Mouse (Mus musculus) layer of hippocampus, postnatal 14 days (tissue): ENCODE measurements around the gene Pbx1. TPM values are rescaled to one million over a fixed set of nuclear protein-coding genes. Genes with fewer than 3 reads are reported as not detected.
A peak's percentile ranks its signal among the peaks of the same experiment; 100 is the strongest.

Source experiments
- DNase-seq, 2 experiments: peaks; one replicate each; pipeline ENCODE4 v3.0.0; 2021 to 2022; ENCODE audit warnings: low spot score in 2 of 2, mixed read lengths in 1 of 2
- total RNA-seq, 2 experiments: library from RNA; stranded (reverse); gene quantifications; 2 replicates each; pipeline ENCODE4 v1.2.3; 2021

The Pbx1 gene
- total RNA-seq, 2 experiments from 2014 or later = 103 to 106 TPM

- no peak for DNase-seq
These were observed 123.0 kb downstream of the Pbx1 start for GRCm38 (mm10) chr1:168309101-168309521.

- no peak for DNase-seq
These were observed 124.5 kb downstream of the Pbx1 start for GRCm38 (mm10) chr1:168307275-168308182.

- DNase-seq = no peak
These were observed 131.6 kb downstream of the Pbx1 start for GRCm38 (mm10) chr1:168300505-168300904.

GRCm38 (mm10) chr1:168299928-168300365 lies 132.1 kb downstream of the Pbx1 start:
- DNase-seq = no peak

- DNase-seq = no peak
These were observed 132.9 kb downstream of the Pbx1 start for GRCm38 (mm10) chr1:168299181-168299580.

GRCm38 (mm10) chr1:168296290-168296689 lies 135.8 kb downstream of the Pbx1 start:
- DNase-seq = no peak

GRCm38 (mm10) chr1:168295782-168296181 lies 136.3 kb downstream of the Pbx1 start:
- no peak for DNase-seq

GRCm38 (mm10) chr1:168293673-168294072 lies 138.4 kb downstream of the Pbx1 start:
- DNase-seq = no peak

GRCm38 (mm10) chr1:168292106-168292505 lies 140.0 kb downstream of the Pbx1 start:
- no peak for DNase-seq

GRCm38 (mm10) chr1:168291643-168292040 lies 140.4 kb downstream of the Pbx1 start:
- DNase-seq = no peak

GRCm38 (mm10) chr1:168291001-168291642 lies 140.9 kb downstream of the Pbx1 start:
- peak in 1 of 2 experiments; percentile 38 for DNase-seq

- DNase-seq = no peak
These were observed 141.7 kb downstream of the Pbx1 start for GRCm38 (mm10) chr1:168290236-168290985.

- no peak for DNase-seq
These were observed 143.1 kb downstream of the Pbx1 start for GRCm38 (mm10) chr1:168288891-168289545.

- peak in 1 of 2 experiments; percentile 59 for DNase-seq
These were observed 144.1 kb downstream of the Pbx1 start for GRCm38 (mm10) chr1:168287843-168288591.

GRCm38 (mm10) chr1:168286862-168287650 lies 145.0 kb downstream of the Pbx1 start:
- no peak for DNase-seq

- no peak for DNase-seq
These were observed 147.4 kb downstream of the Pbx1 start for GRCm38 (mm10) chr1:168284566-168285141.

GRCm38 (mm10) chr1:168283841-168284565 lies 148.1 kb downstream of the Pbx1 start:
- no peak for DNase-seq

GRCm38 (mm10) chr1:168283421-168283820 lies 148.6 kb downstream of the Pbx1 start:
- DNase-seq = no peak
